Mouse (Mus musculus): ENCODE data around the gene Rragd.

GRCm38 (mm10) chr4:33052055-33052454, 69.2 kb downstream of the Rragd start:
- TF ChIP-seq POLR2A (IDR thresholded peaks at IDR 0.05; ENCODE audit: borderline replicate concordance, insufficient read depth, low read length) (no peak), CTCF (IDR thresholded peaks at IDR 0.05; ENCODE audit: borderline replicate concordance, insufficient read depth, low read depth, low read length) (no peak)
